Mouse (Mus musculus): ENCODE measurements around the gene Cby3. TPM values are rescaled to one million over a fixed set of nuclear protein-coding genes. Genes with fewer than 3 reads are reported as not detected.

Gene Cby3
- total and polyA plus RNA-seq, 3 experiments = not detected

DNA sequence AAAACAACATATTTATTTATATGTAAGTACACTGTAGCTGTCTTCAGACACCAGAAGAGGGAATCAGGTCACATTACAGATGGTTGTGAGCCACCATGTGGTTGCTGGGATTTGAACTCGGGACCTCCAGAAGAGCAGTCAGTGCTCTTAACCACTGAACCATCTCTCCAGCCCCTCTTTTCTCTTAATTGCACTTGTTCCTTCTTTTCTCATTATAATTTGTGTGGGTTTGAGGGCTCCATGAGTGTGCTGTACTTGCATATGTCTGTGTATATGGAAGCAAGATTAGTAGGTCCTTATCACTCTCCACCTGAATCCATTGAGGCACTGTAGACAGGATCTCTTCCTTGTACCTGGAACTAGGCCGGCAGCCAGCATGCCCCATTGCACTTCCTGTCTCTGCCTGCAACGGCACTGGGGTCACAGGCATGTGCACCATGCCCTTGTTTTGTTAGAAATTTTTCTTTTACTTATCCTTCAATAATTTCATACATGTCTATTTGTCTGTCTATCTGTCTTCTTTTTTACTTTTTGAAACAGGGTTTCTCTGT, 26.1 kb upstream of the Cby3 start:
- Histone ChIP-seq H3K36me3 (replicated peaks in 1 of 2; ENCODE audit: control insufficient read depth in 1 of 2, insufficient read depth in 1 of 2, low read length in 1 of 2) (peaks cover 3 to 28% of the 10 kb centered on the region in 2 experiments), H3K4me2 (ENCODE audit: insufficient read depth, low read depth, poor library complexity, severe bottlenecking) (no peak overlapping the region), H3K79me2 (replicated peaks; ENCODE audit: control insufficient read depth, extremely low read depth, insufficient read depth, poor library complexity, severe bottlenecking) (peaks cover 30% of the 10 kb centered on the region), H3K4me1 (ENCODE audit: control insufficient read depth in 1 of 2, insufficient read depth in 2 of 2) (peaks cover 0 to 22% of the 10 kb centered on the region in 2 experiments; a peak in 2 of 4 replicates), H3K27me3 (replicated peaks) (no peaks in the 10 kb centered on the region), H3K9ac (ENCODE audit: insufficient read depth, low read depth) (no peak overlapping the region), H3K4me3 (replicated peaks in 1 of 3; ENCODE audit: low read depth in 2 of 3, low read length in 2 of 3, poor library complexity in 1 of 3) (no peak overlapping the region), H3K27ac (ENCODE audit: insufficient read depth, low read depth) (no peak overlapping the region), H3K9me3 (replicated peaks; ENCODE audit: low read length) (no peaks in the 10 kb centered on the region)
- no peak for TF ChIP-seq ZC3H11A (IDR thresholded peaks at IDR 0.05; ENCODE audit: low read depth, low read length)
- TF ChIP-seq IRF4 (IDR thresholded peaks at IDR 0.05; ENCODE audit: low read depth, low read length) = no peak
- TF ChIP-seq NRF1 (IDR thresholded peaks at IDR 0.05; ENCODE audit: low read depth, low read length) = no peak
- TF ChIP-seq GABPA (IDR thresholded peaks at IDR 0.05; ENCODE audit: insufficient replicate concordance, low read depth, low read length) = no peak
- TF ChIP-seq MEF2A (IDR thresholded peaks at IDR 0.05; ENCODE audit: borderline replicate concordance, low read depth, low read length) = no peak
- no peak for TF ChIP-seq PAX5 (IDR thresholded peaks at IDR 0.05; ENCODE audit: low read length)
- TF ChIP-seq E2F4 (IDR thresholded peaks at IDR 0.05; ENCODE audit: insufficient replicate concordance, low read depth, low read length) = no peak
- TF ChIP-seq TCF12 (IDR thresholded peaks at IDR 0.05; ENCODE audit: low read depth, low read length) = no peak
- TF ChIP-seq POLR2A (IDR thresholded peaks at IDR 0.05; ENCODE audit: low read depth, low read length) = no peak
- no peak for TF ChIP-seq CHD2 (IDR thresholded peaks at IDR 0.05; ENCODE audit: low read length)
- TF ChIP-seq SIN3A (IDR thresholded peaks at IDR 0.05; ENCODE audit: low read length) = no peak
- no peak for TF ChIP-seq CHD1 (IDR thresholded peaks at IDR 0.05; ENCODE audit: low read depth, low read length)
- no peak for TF ChIP-seq JUN (IDR thresholded peaks at IDR 0.05; ENCODE audit: insufficient read depth, low read depth, low read length)
- no peak for TF ChIP-seq POLR2AphosphoS2 (IDR thresholded peaks at IDR 0.05; ENCODE audit: low read depth, low read length)
- TF ChIP-seq RCOR1 (conservative IDR thresholded peaks at IDR 0.05; ENCODE audit: low read depth, low read length) = no peak
- no peak for TF ChIP-seq MYC (IDR thresholded peaks at IDR 0.05; ENCODE audit: low read depth, low read length)
- no peak for TF ChIP-seq HCFC1 (IDR thresholded peaks at IDR 0.05; ENCODE audit: low read depth, low read length)
- no peak for TF ChIP-seq NELFE (IDR thresholded peaks at IDR 0.05; ENCODE audit: low read depth, low read length)
- TF ChIP-seq MAX (IDR thresholded peaks at IDR 0.05; ENCODE audit: low read length) = no peak
- dilution Hi-C loops (cut with MboI; ENCODE audit: extremely low pct_ligation_motif_present, extremely low pct_unique_long_range_greater_than_20kb, low sequenced_read_pairs) (no loop called here), in situ Hi-C loops (cut with MboI; ENCODE audit: low pct_ligation_motif_present, low pct_unique_long_range_greater_than_20kb, low sequenced_read_pairs) (loop anchor here (5.0 kb wide), 1 partner anchor 34 kb away; no protein-coding TSS in a partner anchor)
- DNase-seq (ENCODE audit: extremely low read depth) = no peak

DNA sequence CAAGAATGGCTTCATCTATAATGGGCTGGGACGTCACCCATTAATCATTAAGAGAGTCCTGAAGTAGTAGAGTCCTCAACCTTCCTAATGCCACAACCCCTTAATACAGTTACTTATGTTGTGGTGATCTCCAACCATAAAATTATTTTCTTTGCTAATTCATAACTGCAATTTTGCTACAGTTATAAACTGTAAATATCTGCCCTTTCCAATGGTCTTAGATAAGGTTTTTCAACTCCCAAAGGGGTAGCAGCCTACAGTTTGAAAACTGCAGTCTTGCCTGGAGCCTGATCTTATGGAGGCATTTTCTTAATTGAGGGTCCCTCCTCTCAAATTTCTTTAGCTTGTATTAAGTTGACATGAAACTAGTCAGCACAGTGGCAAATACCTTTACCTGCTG, 24.9 kb upstream of the Cby3 start:
- no peak for TF ChIP-seq PAX5 (IDR thresholded peaks at IDR 0.05; ENCODE audit: low read length)
- no peak for TF ChIP-seq MEF2A (IDR thresholded peaks at IDR 0.05; ENCODE audit: borderline replicate concordance, low read depth, low read length)
- TF ChIP-seq MAZ (IDR thresholded peaks at IDR 0.05; ENCODE audit: low read depth, low read length) = no peak
- TF ChIP-seq ZC3H11A (IDR thresholded peaks at IDR 0.05; ENCODE audit: low read depth, low read length) = no peak
- TF ChIP-seq E2F4 (IDR thresholded peaks at IDR 0.05; ENCODE audit: insufficient replicate concordance, low read depth, low read length) = no peak
- no peak for TF ChIP-seq IRF4 (IDR thresholded peaks at IDR 0.05; ENCODE audit: low read depth, low read length)
- no peak for TF ChIP-seq NELFE (IDR thresholded peaks at IDR 0.05; ENCODE audit: low read depth, low read length)
- TF ChIP-seq EP300 (IDR thresholded peaks at IDR 0.05; ENCODE audit: low read length) = no peak
- TF ChIP-seq SMC3 (IDR thresholded peaks at IDR 0.05; ENCODE audit: low read depth, low read length) = no peak
- no peak for TF ChIP-seq JUND (conservative IDR thresholded peaks at IDR 0.05; ENCODE audit: low read depth, low read length)
- TF ChIP-seq GABPA (IDR thresholded peaks at IDR 0.05; ENCODE audit: insufficient replicate concordance, low read depth, low read length) = no peak
- TF ChIP-seq ELF1 (IDR thresholded peaks at IDR 0.05; ENCODE audit: low read depth, low read length) = no peak
- no peak for TF ChIP-seq ZMIZ1 (IDR thresholded peaks at IDR 0.05; ENCODE audit: low read depth, low read length)
- no peak for TF ChIP-seq UBTF (IDR thresholded peaks at IDR 0.05; ENCODE audit: low read depth, low read length)
- no peak overlapping the region for H3K4me2 ChIP-seq (ENCODE audit: insufficient read depth, low read depth, poor library complexity, severe bottlenecking)
- H3K4me3 ChIP-seq (replicated peaks in 1 of 3; ENCODE audit: low read depth in 2 of 3, low read length in 2 of 3, poor library complexity in 1 of 3) = no peak overlapping the region
- H3K36me3 ChIP-seq (replicated peaks in 1 of 2; ENCODE audit: control insufficient read depth in 1 of 2, insufficient read depth in 1 of 2, low read length in 1 of 2) = peaks cover 3 to 28% of the 10 kb centered on the region in 2 experiments
- H3K9me3 ChIP-seq (replicated peaks; ENCODE audit: low read length) = no peaks in the 10 kb centered on the region
- DNase-seq (ENCODE audit: extremely low read depth) = no peak
- dilution Hi-C loops (cut with MboI; ENCODE audit: extremely low pct_ligation_motif_present, extremely low pct_unique_long_range_greater_than_20kb, low sequenced_read_pairs) (no loop called here), in situ Hi-C loops (cut with MboI; ENCODE audit: low pct_ligation_motif_present, low pct_unique_long_range_greater_than_20kb, low sequenced_read_pairs) (loop anchor here (5.0 kb wide), 1 partner anchor 33 kb away; no protein-coding TSS in a partner anchor)
- no peaks in the 10 kb centered on the region for H3K27me3 ChIP-seq (replicated peaks)
- peaks cover 18% of the 10 kb centered on the region for H3K79me2 ChIP-seq (replicated peaks; ENCODE audit: control insufficient read depth, extremely low read depth, insufficient read depth, poor library complexity, severe bottlenecking)
- H3K9ac ChIP-seq (ENCODE audit: insufficient read depth, low read depth) = no peak overlapping the region
- H3K4me1 ChIP-seq (ENCODE audit: control insufficient read depth in 1 of 2, insufficient read depth in 2 of 2) = peaks cover 0 to 15% of the 10 kb centered on the region in 2 experiments; a peak in 2 of 4 replicates
- H3K27ac ChIP-seq (ENCODE audit: insufficient read depth, low read depth) = no peak overlapping the region

Measured in CH12.LX (cell line).